Mouse (Mus musculus) forebrain, embryonic 13.5 days (tissue): ENCODE data around the gene Wdr48. TPM values are rescaled to one million over a fixed set of nuclear protein-coding genes. Genes with fewer than 3 reads are reported as not detected.

Experiments used
- ATAC-seq: fragments of 200-750 bp; cut with Nextera tagmentation; 2 replicates; pipeline ENCODE4 v1.8.0; 2017
- H3K27ac ChIP-seq: fragments of 300-500 bp; sonication (generic); 2 replicates; pipeline ENCODE4 v1.5.1; 2015; ENCODE audit warnings: inconsistent platforms, mild to moderate bottlenecking, moderate library complexity
- H3K27me3 ChIP-seq: fragments of 300-500 bp; sonication (generic); 2 replicates; pipeline ENCODE4 v1.6.1; 2015; ENCODE audit warnings: mild to moderate bottlenecking, inconsistent platforms
- H3K36me3 ChIP-seq: fragments of 300-500 bp; sonication (generic); 2 replicates; pipeline ENCODE4 v1.6.1; 2015; ENCODE audit warnings: mild to moderate bottlenecking, inconsistent platforms; ENCODE audit not compliant: poor library complexity, severe bottlenecking
- H3K4me1 ChIP-seq: fragments of 300-500 bp; sonication (generic); 2 replicates; pipeline ENCODE4 v1.6.1; 2015; ENCODE audit warnings: inconsistent platforms
- H3K4me2 ChIP-seq: fragments of 300-500 bp; sonication (generic); 2 replicates; pipeline ENCODE4 v1.6.1; 2015; ENCODE audit warnings: inconsistent platforms, mild to moderate bottlenecking, moderate library complexity
- H3K4me3 ChIP-seq: fragments of 300-500 bp; sonication (generic); 2 replicates; pipeline ENCODE4 v1.5.1; 2015; ENCODE audit warnings: mild to moderate bottlenecking, inconsistent platforms
- H3K9ac ChIP-seq: fragments of 300-500 bp; sonication (generic); 2 replicates; pipeline ENCODE4 v1.6.1; 2015; ENCODE audit warnings: mild to moderate bottlenecking, inconsistent platforms
- H3K9me3 ChIP-seq: fragments of 300-500 bp; sonication (generic); replicated peaks from 2 replicates; pipeline ENCODE4 v1.6.1; 2016; ENCODE audit warnings: inconsistent platforms
- WGBS: fragments of 180-500 bp; shearing (Covaris S2); methylation state at CpG from one replicate; pipeline ENCODE4 v1.1.7; 2015; 5-methylcytosine and 5-hydroxymethylcytosine counted together
- polyA plus RNA-seq: library from polyadenylated mRNA; unstranded; fragments of >200 nt; fragmentation: Nextera tagmentation; extraction: Ambion mirVana; gene quantifications from 2 replicates; pipeline ENCODE4 v1.2.1, GENCODE M21; 2015

Wdr48 gene
- polyA plus RNA-seq, 1 experiment from 2014 or later = 67.7 TPM

GRCm38 (mm10) chr9:119893881-119894280 is 797 bp upstream of the Wdr48 start:
- Histone ChIP-seq H3K36me3 (no peaks in the 10 kb centered on the region; the same call in 1 of the 2 replicates), H3K9me3 (no peaks in the 10 kb centered on the region), H3K9ac (no peak overlapping the region), H3K4me1 (peaks cover 32% of the 10 kb centered on the region), H3K4me2 (peak overlapping the region; percentile 95), H3K27ac (no peak overlapping the region), H3K27me3 (no peaks in the 10 kb centered on the region), H3K4me3 (no peak overlapping the region; the same call in 1 of the 2 replicates)
- WGBS = 88% methylated on average over 5 of the region's 5 CpGs
- no peak for ATAC-seq

DNA sequence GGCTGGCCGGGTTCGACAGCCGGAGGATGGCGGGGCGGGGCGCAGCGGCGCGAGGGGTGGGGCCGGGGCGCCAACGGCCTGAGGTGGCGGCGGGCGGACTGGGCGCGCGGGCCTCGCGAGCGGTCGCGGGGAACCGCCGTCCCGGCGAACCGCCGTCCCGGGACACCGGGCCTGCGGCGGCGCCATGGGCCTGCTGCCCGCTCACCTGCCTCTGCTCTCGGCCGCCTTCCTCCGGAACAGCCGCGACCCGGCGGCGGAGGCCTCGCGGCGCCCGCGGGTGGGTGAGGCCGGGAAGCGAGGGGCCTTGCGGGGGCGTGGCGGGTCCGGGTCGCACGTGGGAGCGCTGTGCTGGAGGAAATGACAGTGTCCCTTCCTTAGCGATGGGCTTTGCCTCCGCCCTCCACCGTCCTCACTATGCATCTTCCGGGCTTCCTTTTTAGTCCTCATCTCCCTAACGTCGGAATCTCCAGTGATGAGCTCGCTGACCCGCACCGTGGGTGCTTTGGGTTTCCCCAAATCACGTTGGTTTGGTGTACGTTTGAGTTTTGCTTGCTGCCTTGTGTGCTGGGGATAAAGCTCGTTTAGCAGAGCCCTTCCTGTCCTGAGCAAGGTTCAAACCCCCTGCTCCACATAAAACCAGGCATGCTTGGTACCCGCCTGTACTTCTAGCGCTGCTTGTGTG is 503 bp downstream of the Wdr48 start:
- Histone ChIP-seq H3K4me1 (peaks cover 19% of the 10 kb centered on the region), H3K4me2 (peak overlapping the region; percentile 95), H3K9ac (peak overlapping the region; percentile 88), H3K27me3 (no peaks in the 10 kb centered on the region), H3K9me3 (no peaks in the 10 kb centered on the region), H3K4me3 (peak overlapping the region; percentile 96), H3K36me3 (peaks cover 9% of the 10 kb centered on the region; the same call in 1 of the 2 replicates), H3K27ac (peak overlapping the region; percentile 75)
- ATAC-seq = peak; percentile 50
- whole genome bisulfite sequencing = 2% methylated on average over 33 of the region's 71 CpGs

DNA sequence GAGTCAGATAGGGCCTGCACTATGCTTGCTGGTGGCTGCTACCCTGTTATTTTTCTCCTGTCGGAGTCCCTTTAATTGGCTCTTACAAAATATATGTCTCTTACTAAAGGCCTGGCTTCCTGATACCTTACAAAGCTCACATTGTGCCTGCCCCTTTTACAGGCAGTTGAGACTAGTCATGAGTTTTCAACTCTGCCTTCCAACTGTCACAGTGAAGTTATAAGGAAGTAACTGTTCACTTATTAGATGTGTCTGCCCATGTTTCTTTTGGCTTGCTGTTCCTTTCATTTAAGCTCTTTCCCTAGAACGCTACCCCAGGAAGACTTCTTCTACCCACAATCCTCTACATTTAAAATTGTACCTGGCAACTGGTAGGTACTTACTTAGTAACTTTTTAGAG is 4.8 kb downstream of the Wdr48 start:
- WGBS = 93% methylated on average over 2 of the region's 2 CpGs
- no peak overlapping the region for H3K4me2 ChIP-seq
- ATAC-seq = no peak
- peaks cover 40% of the 10 kb centered on the region for H3K36me3 ChIP-seq
- H3K4me3 ChIP-seq = no peak overlapping the region
- no peaks in the 10 kb centered on the region for H3K9me3 ChIP-seq
- peaks cover 12% of the 10 kb centered on the region for H3K4me1 ChIP-seq
- H3K27ac ChIP-seq = no peak overlapping the region
- no peaks in the 10 kb centered on the region for H3K27me3 ChIP-seq
- no peak overlapping the region for H3K9ac ChIP-seq

GRCm38 (mm10) chr9:119902410-119903151 is 7.9 kb downstream of the Wdr48 start:
- peaks cover 69% of the 10 kb centered on the region for H3K36me3 ChIP-seq
- no peaks in the 10 kb centered on the region for H3K27me3 ChIP-seq
- no peak overlapping the region for H3K9ac ChIP-seq
- H3K27ac ChIP-seq = no peak overlapping the region
- WGBS = 85% methylated on average over 12 of the region's 12 CpGs
- H3K4me3 ChIP-seq = no peak overlapping the region
- no peaks in the 10 kb centered on the region for H3K9me3 ChIP-seq
- H3K4me2 ChIP-seq = no peak overlapping the region
- no peaks in the 10 kb centered on the region for H3K4me1 ChIP-seq
- no peak for ATAC-seq

GRCm38 (mm10) chr9:119908708-119909107 is 14.0 kb downstream of the Wdr48 start:
- Histone ChIP-seq H3K9ac (no peak overlapping the region), H3K36me3 (peaks cover 96% of the 10 kb centered on the region), H3K4me1 (no peaks in the 10 kb centered on the region), H3K4me2 (no peak overlapping the region), H3K27me3 (no peaks in the 10 kb centered on the region), H3K27ac (no peak overlapping the region), H3K4me3 (no peak overlapping the region), H3K9me3 (no peaks in the 10 kb centered on the region)
- no peak for ATAC-seq
- 89% methylated on average over 3 of the region's 3 CpGs for WGBS

GRCm38 (mm10) chr9:119909931-119910330 is 15.3 kb downstream of the Wdr48 start:
- Histone ChIP-seq H3K4me2 (no peak overlapping the region), H3K27me3 (no peaks in the 10 kb centered on the region), H3K4me1 (no peaks in the 10 kb centered on the region), H3K4me3 (no peak overlapping the region), H3K36me3 (peaks cover 96% of the 10 kb centered on the region), H3K27ac (no peak overlapping the region), H3K9ac (no peak overlapping the region), H3K9me3 (no peaks in the 10 kb centered on the region)
- WGBS = 95% methylated on average over 3 of the region's 3 CpGs
- ATAC-seq = no peak

DNA sequence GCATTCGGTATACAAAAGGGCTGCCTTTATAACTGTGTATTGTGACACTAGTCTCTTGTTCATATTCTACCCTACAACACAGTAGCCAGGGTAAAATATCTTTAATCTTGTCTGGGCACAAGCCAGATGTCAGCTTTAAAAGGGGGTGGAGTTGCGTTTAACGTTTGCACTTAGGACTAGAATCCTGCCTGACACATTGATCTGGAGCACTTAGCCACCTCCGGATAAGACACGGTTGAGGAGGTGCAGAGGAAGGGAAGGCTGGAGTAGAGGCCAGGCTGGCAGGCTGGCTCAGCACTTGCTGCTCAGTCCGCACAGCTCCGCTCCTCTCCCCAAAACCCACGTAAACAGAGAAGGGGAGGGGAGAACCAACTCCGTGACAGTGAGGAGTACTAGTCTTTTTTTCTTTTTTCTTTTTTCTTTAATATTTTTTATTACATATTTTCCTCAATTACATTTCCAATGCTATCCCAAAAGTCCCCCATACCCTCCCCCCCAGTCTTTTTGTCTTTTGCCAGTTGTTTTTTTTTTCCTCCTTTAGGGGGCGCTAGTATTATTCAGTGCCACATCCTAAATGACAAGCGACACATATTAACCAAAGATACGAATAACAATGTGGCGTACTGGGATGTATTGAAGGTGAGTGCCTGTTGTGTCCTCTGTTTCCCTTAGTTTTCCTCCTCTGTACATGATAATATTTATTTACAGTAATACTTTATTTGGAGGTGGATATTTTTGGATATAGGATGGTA is 18.6 kb downstream of the Wdr48 start:
- Histone ChIP-seq H3K27me3 (no peaks in the 10 kb centered on the region), H3K4me2 (no peak overlapping the region), H3K4me3 (no peak overlapping the region), H3K36me3 (peaks cover 92% of the 10 kb centered on the region), H3K9ac (no peak overlapping the region), H3K9me3 (no peaks in the 10 kb centered on the region), H3K27ac (no peak overlapping the region), H3K4me1 (no peaks in the 10 kb centered on the region)
- no peak for ATAC-seq
- WGBS = 76% methylated on average over 13 of the region's 13 CpGs

GRCm38 (mm10) chr9:119919858-119920257 is 25.2 kb downstream of the Wdr48 start:
- H3K4me3 ChIP-seq = no peak overlapping the region

GRCm38 (mm10) chr9:119923462-119923861 is 28.8 kb downstream of the Wdr48 start:
- Histone ChIP-seq H3K36me3 (peaks cover 97% of the 10 kb centered on the region), H3K9ac (no peak overlapping the region), H3K4me2 (no peak overlapping the region), H3K9me3 (no peaks in the 10 kb centered on the region), H3K4me3 (no peak overlapping the region), H3K4me1 (no peaks in the 10 kb centered on the region), H3K27me3 (no peaks in the 10 kb centered on the region), H3K27ac (no peak overlapping the region)
- WGBS = 93% methylated on average over 4 of the region's 4 CpGs
- no peak for ATAC-seq

More at GRCm38 (mm10) chr9:119919858-119920257, 25.2 kb downstream of the Wdr48 start:
- H3K4me2 ChIP-seq = no peak overlapping the region
- WGBS = 76% methylated on average over 1 of the region's 1 CpGs
- peaks cover 90% of the 10 kb centered on the region for H3K36me3 ChIP-seq
- no peak for ATAC-seq
- H3K9me3 ChIP-seq = no peaks in the 10 kb centered on the region
- no peak overlapping the region for H3K9ac ChIP-seq
- H3K4me1 ChIP-seq = no peaks in the 10 kb centered on the region
- no peaks in the 10 kb centered on the region for H3K27me3 ChIP-seq
- H3K27ac ChIP-seq = no peak overlapping the region

GRCm38 (mm10) chr9:119925120-119925657 is 30.5 kb downstream of the Wdr48 start:
- peaks cover 97% of the 10 kb centered on the region for H3K36me3 ChIP-seq
- H3K9ac ChIP-seq = no peak overlapping the region
- no peaks in the 10 kb centered on the region for H3K9me3 ChIP-seq
- H3K27ac ChIP-seq = no peak overlapping the region
- no peaks in the 10 kb centered on the region for H3K27me3 ChIP-seq
- H3K4me2 ChIP-seq = no peak overlapping the region
- 95% methylated on average over 16 of the region's 16 CpGs for WGBS
- H3K4me3 ChIP-seq = no peak overlapping the region
- H3K4me1 ChIP-seq = no peaks in the 10 kb centered on the region
- no peak for ATAC-seq

GRCm38 (mm10) chr9:119925729-119926128 is 31.1 kb downstream of the Wdr48 start:
- Histone ChIP-seq H3K27ac (no peak overlapping the region), H3K36me3 (peaks cover 97% of the 10 kb centered on the region)
- WGBS = 80% methylated on average over 8 of the region's 8 CpGs

GRCm38 (mm10) chr9:119926497-119926896 is 31.8 kb downstream of the Wdr48 start:
- Histone ChIP-seq H3K36me3 (peaks cover 96% of the 10 kb centered on the region), H3K27ac (no peak overlapping the region), H3K4me1 (no peaks in the 10 kb centered on the region), H3K9ac (no peak overlapping the region), H3K4me3 (no peak overlapping the region), H3K4me2 (no peak overlapping the region), H3K9me3 (no peaks in the 10 kb centered on the region), H3K27me3 (no peaks in the 10 kb centered on the region)
- 93% methylated on average over 5 of the region's 5 CpGs for WGBS
- no peak for ATAC-seq

More at GRCm38 (mm10) chr9:119925729-119926128, 31.1 kb downstream of the Wdr48 start:
- no peaks in the 10 kb centered on the region for H3K9me3 ChIP-seq
- H3K4me2 ChIP-seq = no peak overlapping the region
- no peak for ATAC-seq
- H3K4me3 ChIP-seq = no peak overlapping the region
- H3K27me3 ChIP-seq = no peaks in the 10 kb centered on the region
- H3K4me1 ChIP-seq = no peaks in the 10 kb centered on the region
- H3K9ac ChIP-seq = no peak overlapping the region
